Mouse (Mus musculus): ENCODE results near the gene Hdgfl2. TPM values are rescaled to one million over a fixed set of nuclear protein-coding genes. Genes with fewer than 3 reads are reported as not detected.
"Not testable (repeated sequence)": the region's sequence is repeated elsewhere in the genome, so short reads cannot be mapped to it uniquely, and the experiment has no call there.

The Hdgfl2 gene
- polyA plus RNA-seq, 1 experiment from 2014 or later, result 27.7 TPM

DNA sequence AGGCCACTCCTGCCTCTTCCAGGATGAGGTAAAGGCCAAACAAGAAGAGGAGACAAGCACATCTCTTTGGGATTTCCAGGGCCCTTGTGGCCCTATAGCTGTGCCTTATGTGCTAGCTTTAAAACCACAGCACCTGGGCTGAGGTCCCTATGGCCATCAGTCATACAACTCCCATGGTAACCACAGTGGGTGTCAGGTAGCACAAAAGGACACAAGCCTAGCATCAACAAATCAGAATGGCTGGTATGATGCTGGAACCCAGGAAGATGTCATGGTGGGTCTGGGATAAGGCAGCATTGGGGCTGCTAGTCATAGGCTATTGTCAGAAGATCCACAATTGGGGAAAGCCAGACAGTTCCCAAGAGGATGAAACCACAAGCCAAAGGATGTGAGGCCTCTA lies 8.3 kb upstream of the Hdgfl2 start:
- DNase-seq (no peak), ATAC-seq (no peak)
- no peak overlapping the region for H3K4me3 ChIP-seq (ENCODE audit: low read depth, low read length)
- H3K4me2 ChIP-seq (ENCODE audit: low read depth, low read length), result no peak overlapping the region
- H3K9ac ChIP-seq (replicated peaks), result no peak overlapping the region
- H3K27ac ChIP-seq (ENCODE audit: low read depth), result no peak overlapping the region
- TF ChIP-seq EP300 (IDR thresholded peaks at IDR 0.05; ENCODE audit: low read depth) (no peak), CTCF (IDR thresholded peaks at IDR 0.05; ENCODE audit: low read depth) (no peak)
- H3K9me3 ChIP-seq (ENCODE audit: low read length), result no peaks in the 10 kb centered on the region
- H3K27me3 ChIP-seq (ENCODE audit: insufficient read depth, low read length), result no peaks in the 10 kb centered on the region
- H3K4me1 ChIP-seq (ENCODE audit: insufficient read depth), result peaks cover 15% of the 10 kb centered on the region
- peaks cover 61% of the 10 kb centered on the region for H3K36me3 ChIP-seq (replicated peaks; ENCODE audit: insufficient read depth, low read length)

DNA sequence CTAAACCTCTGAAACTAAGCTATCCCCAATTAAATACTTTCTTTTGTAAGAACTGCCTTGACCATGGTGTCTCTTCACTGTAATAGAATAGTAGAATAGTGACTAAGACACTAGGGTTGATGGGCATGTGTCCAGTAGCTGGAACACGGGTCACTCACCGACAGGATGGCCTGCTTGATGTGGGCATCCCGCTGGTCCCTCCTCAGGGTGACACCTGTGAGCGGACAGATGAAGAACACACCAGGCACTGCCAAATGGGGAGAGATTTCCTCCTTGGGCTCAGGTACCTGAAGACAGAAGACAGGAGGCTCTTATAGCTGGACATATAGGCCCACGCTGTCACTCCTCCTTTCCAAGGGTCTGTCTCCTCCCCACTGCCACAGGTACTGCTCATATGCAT lies 7.2 kb upstream of the Hdgfl2 start:
- H3K27ac ChIP-seq (ENCODE audit: low read depth), result no peak overlapping the region
- DNase-seq, result no peak
- no peaks in the 10 kb centered on the region for H3K9me3 ChIP-seq (ENCODE audit: low read length)
- WGBS (ENCODE audit: insufficient replicate concordance), result 89% methylated on average over 5 of the region's 5 CpGs
- H3K27me3 ChIP-seq (ENCODE audit: insufficient read depth, low read length), result no peaks in the 10 kb centered on the region
- H3K4me1 ChIP-seq (ENCODE audit: insufficient read depth), result peaks cover 15% of the 10 kb centered on the region
- H3K36me3 ChIP-seq (replicated peaks; ENCODE audit: insufficient read depth, low read length), result peaks cover 52% of the 10 kb centered on the region
- TF ChIP-seq CTCF (IDR thresholded peaks at IDR 0.05; ENCODE audit: low read depth) (no peak), EP300 (IDR thresholded peaks at IDR 0.05; ENCODE audit: low read depth) (no peak)
- ATAC-seq, result no peak
- H3K4me2 ChIP-seq (ENCODE audit: low read depth, low read length), result no peak overlapping the region
- H3K4me3 ChIP-seq (ENCODE audit: low read depth, low read length), result no peak overlapping the region
- no peak overlapping the region for H3K9ac ChIP-seq (replicated peaks)

DNA sequence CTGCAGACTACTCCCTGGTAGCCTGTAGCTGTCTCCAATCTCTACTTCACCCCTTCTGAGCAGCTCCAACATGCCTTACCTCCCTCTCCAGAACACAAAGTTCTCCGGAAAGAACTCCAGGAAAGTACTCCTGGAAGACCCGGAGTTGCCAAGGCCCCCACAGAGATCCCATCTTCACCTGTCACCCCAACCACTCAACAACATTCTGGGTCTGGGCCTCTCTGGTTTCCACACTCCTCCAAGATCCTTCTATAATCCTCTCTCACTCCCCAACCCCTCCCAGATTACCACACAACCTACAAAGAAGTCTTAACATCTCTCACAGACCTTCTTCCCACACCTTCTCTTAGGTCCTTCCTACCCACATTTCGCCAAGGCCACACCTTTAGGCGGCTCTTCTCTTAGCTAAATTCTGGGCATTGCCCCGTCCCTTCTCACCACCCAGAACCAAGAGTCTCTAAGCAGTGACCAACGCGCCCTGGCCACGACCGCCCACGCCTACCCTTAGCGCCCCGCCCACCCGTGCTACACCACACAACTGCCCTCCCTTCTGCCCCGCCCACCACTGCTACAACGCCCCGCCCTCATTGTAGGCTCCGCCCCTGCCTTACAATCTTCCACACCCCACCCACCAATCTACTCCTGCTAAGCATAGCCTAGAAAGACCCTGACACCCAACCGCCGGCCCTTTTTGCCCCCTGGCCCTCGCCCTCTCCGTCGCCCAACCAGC lies 5.2 kb upstream of the Hdgfl2 start:
- Histone ChIP-seq H3K27ac (ENCODE audit: low read depth) (peak overlapping the region; percentile 100), H3K4me3 (ENCODE audit: low read depth, low read length) (peak overlapping the region; percentile 82), H3K27me3 (ENCODE audit: insufficient read depth, low read length) (no peaks in the 10 kb centered on the region), H3K4me2 (ENCODE audit: low read depth, low read length) (peak overlapping the region; percentile 91), H3K9ac (replicated peaks) (peak overlapping the region; percentile 79), H3K4me1 (ENCODE audit: insufficient read depth) (peaks cover 20% of the 10 kb centered on the region), H3K9me3 (ENCODE audit: low read length) (no peaks in the 10 kb centered on the region), H3K36me3 (replicated peaks; ENCODE audit: insufficient read depth, low read length) (peaks cover 32% of the 10 kb centered on the region)
- ATAC-seq, result peak; percentile 33
- peak; percentile 95 for DNase-seq
- TF ChIP-seq CTCF (IDR thresholded peaks at IDR 0.05; ENCODE audit: low read depth) (no peak), EP300 (IDR thresholded peaks at IDR 0.05; ENCODE audit: low read depth) (no peak)
- WGBS (ENCODE audit: insufficient replicate concordance), result 7% methylated on average over 22 of the region's 22 CpGs

DNA sequence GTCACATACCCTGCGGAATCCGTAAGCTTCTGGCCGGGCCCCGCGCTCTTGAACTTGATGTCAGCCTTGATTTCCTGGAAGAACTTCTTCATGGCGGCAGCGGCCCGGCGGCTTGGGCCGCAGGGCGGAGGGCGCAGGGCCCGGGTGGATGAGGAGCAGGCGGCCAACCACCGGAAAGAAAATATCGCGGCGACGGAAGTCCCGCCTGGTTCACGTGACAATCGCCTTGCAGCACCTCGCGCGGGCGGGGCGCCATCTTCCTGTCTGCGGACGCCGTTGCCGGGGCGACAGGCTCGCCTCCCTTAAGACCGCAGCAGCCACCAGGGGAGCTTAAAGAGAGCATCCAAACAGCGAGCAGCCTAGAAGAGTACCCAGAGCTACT lies 4.6 kb upstream of the Hdgfl2 start, which contains the start of gene Ubxn6:
Gene Ubxn6, minus strand, starts transcription at position 202 of the 382 bp plus-strand sequence.
- peak; percentile 55 for TF ChIP-seq CTCF (IDR thresholded peaks at IDR 0.05; ENCODE audit: low read depth)
- TF ChIP-seq EP300 (IDR thresholded peaks at IDR 0.05; ENCODE audit: low read depth), result no peak
- H3K4me1 ChIP-seq (ENCODE audit: insufficient read depth), result peaks cover 20% of the 10 kb centered on the region
- WGBS (ENCODE audit: insufficient replicate concordance), result under 1% methylated on average over 34 of the region's 35 CpGs
- DNase-seq (peak; percentile 97), ATAC-seq (peak; percentile 27)
- no peaks in the 10 kb centered on the region for H3K27me3 ChIP-seq (ENCODE audit: insufficient read depth, low read length)
- H3K4me3 ChIP-seq (ENCODE audit: low read depth, low read length), result peak within 1 kb of the TSS; percentile 82
- peaks cover 27% of the 10 kb centered on the region for H3K36me3 ChIP-seq (replicated peaks; ENCODE audit: insufficient read depth, low read length)
- peak within 1 kb of the TSS; percentile 91 for H3K4me2 ChIP-seq (ENCODE audit: low read depth, low read length)
- H3K27ac ChIP-seq (ENCODE audit: low read depth), result peak within 1 kb of the TSS; percentile 100
- H3K9ac ChIP-seq (replicated peaks), result peak within 1 kb of the TSS; percentile 79
- no peaks in the 10 kb centered on the region for H3K9me3 ChIP-seq (ENCODE audit: low read length)

DNA sequence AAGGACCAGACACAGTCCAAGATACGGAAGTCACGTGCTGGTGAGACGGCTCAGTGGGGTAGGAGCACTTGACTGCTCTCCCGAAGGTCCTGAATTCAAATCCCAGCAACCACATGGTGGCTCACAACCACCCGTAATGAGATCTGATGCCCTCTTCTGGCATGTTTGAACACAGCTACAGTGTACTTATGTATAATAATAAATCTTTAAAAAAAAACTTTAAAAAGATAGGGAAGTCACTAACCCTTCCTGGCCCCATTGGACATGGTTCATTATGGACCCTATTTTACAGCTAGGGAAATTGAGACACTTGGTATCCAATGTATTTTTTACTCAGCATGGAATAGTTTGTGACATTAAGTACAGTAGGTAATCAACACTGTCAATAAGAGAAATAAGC lies 1.9 kb upstream of the Hdgfl2 start:
- no peaks in the 10 kb centered on the region for H3K9me3 ChIP-seq (ENCODE audit: low read length)
- H3K27ac ChIP-seq (ENCODE audit: low read depth), result no peak overlapping the region
- peaks cover 12% of the 10 kb centered on the region for H3K36me3 ChIP-seq (replicated peaks; ENCODE audit: insufficient read depth, low read length)
- DNase-seq (no peak), ATAC-seq (no peak)
- peaks cover 35% of the 10 kb centered on the region for H3K4me1 ChIP-seq (ENCODE audit: insufficient read depth)
- H3K4me3 ChIP-seq (ENCODE audit: low read depth, low read length), result no peak overlapping the region
- TF ChIP-seq CTCF (IDR thresholded peaks at IDR 0.05; ENCODE audit: low read depth), result no peak
- TF ChIP-seq EP300 (IDR thresholded peaks at IDR 0.05; ENCODE audit: low read depth), result no peak
- H3K27me3 ChIP-seq (ENCODE audit: insufficient read depth, low read length), result no peaks in the 10 kb centered on the region
- no peak overlapping the region for H3K9ac ChIP-seq (replicated peaks)
- WGBS (ENCODE audit: insufficient replicate concordance), result 80% methylated on average over 5 of the region's 5 CpGs
- H3K4me2 ChIP-seq (ENCODE audit: low read depth, low read length), result no peak overlapping the region

DNA sequence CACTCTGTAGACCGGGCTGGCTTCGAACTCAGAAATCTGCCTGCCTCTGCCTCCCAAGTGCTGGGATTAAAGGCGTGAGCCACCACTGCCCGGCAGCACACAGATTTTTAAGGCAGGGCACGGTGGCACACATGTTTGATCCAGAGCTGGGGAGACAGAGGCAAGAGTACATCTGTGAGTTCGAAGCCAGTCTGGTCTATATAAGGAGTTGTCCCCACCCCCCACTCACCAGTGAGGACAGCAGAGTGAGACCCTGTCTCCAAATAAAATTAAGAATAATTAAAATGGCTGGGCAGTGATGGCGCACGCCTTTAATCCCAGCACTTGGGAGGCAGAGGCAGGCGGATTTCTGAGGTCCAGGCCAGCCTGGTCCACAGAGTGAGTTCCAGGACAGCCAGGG lies 1.1 kb upstream of the Hdgfl2 start:
- WGBS (ENCODE audit: insufficient replicate concordance), result 58% methylated on average over 9 of the region's 9 CpGs
- Histone ChIP-seq H3K9ac (replicated peaks) (0 out of 2 replicates have a peak overlapping the region, but pooled peaks have one; percentile 38), H3K4me1 (ENCODE audit: insufficient read depth) (peaks cover 35% of the 10 kb centered on the region)

More for the DNA sequence above, 1.1 kb upstream of the Hdgfl2 start:
- H3K27ac ChIP-seq (ENCODE audit: low read depth), result peak overlapping the region; percentile 89
- not testable (repeated sequence) for DNase-seq; H3K36me3 ChIP-seq (replicated peaks; ENCODE audit: insufficient read depth, low read length); H3K9me3 ChIP-seq (ENCODE audit: low read length); ATAC-seq; H3K27me3 ChIP-seq (ENCODE audit: insufficient read depth, low read length)
- peak overlapping the region; percentile 42 for H3K4me3 ChIP-seq (ENCODE audit: low read depth, low read length)
- H3K4me2 ChIP-seq (ENCODE audit: low read depth, low read length), result peak overlapping the region; percentile 66

All from liver, postnatal 0 days (tissue).